Mouse (Mus musculus) CD4-positive, CD25-positive, alpha-beta regulatory T cell, adult 2 months (primary cell): ENCODE measurements at regions not wholly inside any gene's neighbourhood (a gene's known extent, or its start where the extent isn't known, plus 50 kb on each side); places are given as distances from the start of the nearest gene placed in this dataset.

Experiments used
- DNase-seq: peaks from one replicate; pipeline ENCODE4 v3.0.0-alpha.2; 2012; ENCODE audit warnings: low read depth, low spot score

- DNase-seq, result no peak
Measured at GRCm38 (mm10) chr19:36178828-36179251, 58.9 kb upstream of the Ankrd1 start.

- no peak for DNase-seq
Measured at GRCm38 (mm10) chr19:36180329-36180728, 60.4 kb upstream of the Ankrd1 start.

- no peak for DNase-seq
Measured at GRCm38 (mm10) chr19:36181535-36181934, 61.6 kb upstream of the Ankrd1 start.

- DNase-seq, result peak; percentile 90
Measured at GRCm38 (mm10) chr19:36183127-36183526, 63.2 kb upstream of the Ankrd1 start.

GRCm38 (mm10) chr19:36189662-36190061 is 69.8 kb upstream of the Ankrd1 start:
- no peak for DNase-seq

- DNase-seq, result no peak
Measured at GRCm38 (mm10) chr19:36191641-36192040, 71.7 kb upstream of the Ankrd1 start.

- DNase-seq, result no peak
Measured at GRCm38 (mm10) chr19:36204269-36204668, 84.4 kb upstream of the Ankrd1 start.

GRCm38 (mm10) chr19:36204965-36205718 is 85.2 kb upstream of the Ankrd1 start:
- no peak for DNase-seq

- DNase-seq, result no peak
Measured at GRCm38 (mm10) chr19:36207735-36208288, 87.9 kb upstream of the Ankrd1 start.

- no peak for DNase-seq
Measured at GRCm38 (mm10) chr19:36208419-36208818, 88.5 kb upstream of the Ankrd1 start.

GRCm38 (mm10) chr19:36213461-36213860 is 93.6 kb upstream of the Ankrd1 start:
- DNase-seq, result no peak

- no peak for DNase-seq
Measured at GRCm38 (mm10) chr19:36214188-36214968, 94.5 kb upstream of the Ankrd1 start.

GRCm38 (mm10) chr19:36217177-36217576 is 97.3 kb upstream of the Ankrd1 start:
- DNase-seq, result no peak

- DNase-seq, result no peak
Measured at GRCm38 (mm10) chr19:36217605-36218004, 97.7 kb upstream of the Ankrd1 start.

GRCm38 (mm10) chr19:36218921-36219320 is 99.0 kb upstream of the Ankrd1 start:
- no peak for DNase-seq

- no peak for DNase-seq
Measured at GRCm38 (mm10) chr19:36221104-36221503, 101.2 kb upstream of the Ankrd1 start.

- peak; percentile 27 for DNase-seq
Measured at GRCm38 (mm10) chr19:36221596-36221995, 101.7 kb upstream of the Ankrd1 start.

- no peak for DNase-seq
Measured at GRCm38 (mm10) chr19:36222198-36222597, 102.3 kb upstream of the Ankrd1 start.

- DNase-seq, result peak; percentile 54
Measured at GRCm38 (mm10) chr19:36224518-36224917, 104.6 kb upstream of the Ankrd1 start.

GRCm38 (mm10) chr19:36225612-36226011 is 105.7 kb upstream of the Ankrd1 start:
- no peak for DNase-seq

GRCm38 (mm10) chr19:36227418-36228160 is 107.7 kb upstream of the Ankrd1 start:
- no peak for DNase-seq

GRCm38 (mm10) chr19:36229315-36229714 is 109.4 kb upstream of the Ankrd1 start:
- no peak for DNase-seq
